Mouse (Mus musculus): ENCODE data around the gene Sct.

- TF ChIP-seq POLR2A (IDR thresholded peaks at IDR 0.05; ENCODE audit: low read depth, low read length) (no peak), CTCF (IDR thresholded peaks at IDR 0.05; ENCODE audit: borderline replicate concordance, insufficient read depth, low read length) (no peak)
Observed at GRCm38 (mm10) chr7:141270631-141271030, 8.3 kb downstream of the Sct start.
